Mouse (Mus musculus): ENCODE measurements around the gene Hnmt. TPM values are rescaled to one million over a fixed set of nuclear protein-coding genes. Genes with fewer than 3 reads are reported as not detected.
"Not testable (repeated sequence)": the region's sequence is repeated elsewhere in the genome, so short reads cannot be mapped to it uniquely, and the experiment has no call there.

The Hnmt gene
- polyA plus RNA-seq, 1 experiment from 2014 or later, result 2.8 TPM

DNA sequence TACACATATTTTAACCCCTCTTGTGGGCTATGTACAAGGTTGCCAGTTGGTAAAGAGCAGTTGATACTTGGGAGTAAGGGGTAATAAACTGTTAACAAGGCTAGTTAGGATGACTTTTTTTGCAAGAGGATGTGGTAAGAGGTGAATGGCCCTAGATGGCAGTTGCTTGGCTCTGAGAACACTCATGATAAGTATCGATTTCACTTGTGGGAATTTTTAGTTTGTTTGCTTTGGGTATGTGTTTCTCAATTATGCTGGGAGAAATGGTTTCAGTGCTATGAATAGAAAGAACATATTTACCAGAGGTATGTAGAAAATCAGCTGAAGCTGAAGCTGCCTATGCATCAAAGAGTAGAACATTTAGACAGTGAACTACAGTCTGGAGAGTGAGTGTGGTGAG, 6.3 kb downstream of the Hnmt start:
- no peaks in the 10 kb centered on the region for H3K27me3 ChIP-seq (replicated peaks; ENCODE audit: control insufficient read depth, insufficient read depth, low read length)
- H3K9me3 ChIP-seq (ENCODE audit: control insufficient read depth), result no peaks in the 10 kb centered on the region
- no peak overlapping the region for H3K4me2 ChIP-seq (replicated peaks; ENCODE audit: low read depth)
- no peak for ATAC-seq
- no peak overlapping the region for H3K4me3 ChIP-seq (ENCODE audit: low read depth, low read length)
- no peaks in the 10 kb centered on the region for H3K36me3 ChIP-seq (ENCODE audit: control insufficient read depth, insufficient read depth)
- H3K9ac ChIP-seq (ENCODE audit: low read depth, low read length), result no peak overlapping the region
- no peak for TF ChIP-seq CTCF (IDR thresholded peaks at IDR 0.05; ENCODE audit: low read depth)
- H3K27ac ChIP-seq (ENCODE audit: low read depth, low read length), result no peak overlapping the region
- WGBS, result 77% methylated on average over 1 of the region's 1 CpGs
- H3K4me1 ChIP-seq (replicated peaks; ENCODE audit: control insufficient read depth, insufficient read depth, low read length), result no peaks in the 10 kb centered on the region

DNA sequence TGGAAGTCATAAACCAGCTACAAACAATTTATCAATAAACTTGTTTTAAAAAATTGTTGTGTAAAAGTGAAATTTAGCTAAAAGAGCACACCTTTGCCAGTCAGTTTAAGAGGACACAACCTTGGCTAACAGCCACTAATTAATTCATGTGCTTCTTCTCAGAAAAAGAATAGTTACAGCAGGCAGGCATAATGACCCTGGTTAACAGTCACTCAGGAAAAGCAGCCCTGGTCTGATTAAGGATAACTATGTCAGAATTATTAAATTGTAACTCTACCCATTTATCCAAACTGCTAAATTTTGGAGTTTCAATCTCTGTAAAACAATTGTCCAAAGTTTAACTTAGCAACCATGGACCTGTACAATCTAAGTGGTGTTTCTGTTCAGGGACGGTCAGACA, 8.7 kb downstream of the Hnmt start:
- Histone ChIP-seq H3K27me3 (replicated peaks; ENCODE audit: control insufficient read depth, insufficient read depth, low read length) (no peaks in the 10 kb centered on the region), H3K4me2 (replicated peaks; ENCODE audit: low read depth) (no peak overlapping the region), H3K9me3 (ENCODE audit: control insufficient read depth) (no peaks in the 10 kb centered on the region), H3K36me3 (ENCODE audit: control insufficient read depth, insufficient read depth) (no peaks in the 10 kb centered on the region), H3K27ac (ENCODE audit: low read depth, low read length) (no peak overlapping the region), H3K4me3 (ENCODE audit: low read depth, low read length) (no peak overlapping the region), H3K4me1 (replicated peaks; ENCODE audit: control insufficient read depth, insufficient read depth, low read length) (no peaks in the 10 kb centered on the region), H3K9ac (ENCODE audit: low read depth, low read length) (no peak overlapping the region)
- no peak for TF ChIP-seq CTCF (IDR thresholded peaks at IDR 0.05; ENCODE audit: low read depth)
- 85% methylated on average over 1 of the region's 1 CpGs for WGBS
- no peak for ATAC-seq

DNA sequence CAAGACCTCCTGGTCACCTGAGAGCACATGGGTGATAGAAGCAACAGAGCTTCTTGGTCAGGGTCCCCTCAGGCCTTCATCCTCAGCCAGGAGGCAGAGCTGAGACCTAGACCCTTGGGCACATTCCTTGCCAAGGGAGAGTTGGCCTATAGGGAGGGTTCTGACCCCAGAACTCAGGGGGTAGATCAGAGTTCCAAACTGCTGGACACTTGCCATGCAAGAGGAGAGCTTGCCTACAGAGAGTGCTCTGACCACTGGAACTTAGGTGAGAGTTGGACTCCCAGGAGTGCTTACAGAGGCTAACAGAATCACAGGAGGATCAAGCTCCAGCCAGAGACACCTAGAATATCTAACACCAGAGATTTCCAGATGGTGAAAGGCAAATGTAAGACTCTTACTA, 29.8 kb downstream of the Hnmt start:
- not testable (repeated sequence) for ATAC-seq; H3K9me3 ChIP-seq (ENCODE audit: control insufficient read depth); H3K4me2 ChIP-seq (replicated peaks; ENCODE audit: low read depth); H3K27me3 ChIP-seq (replicated peaks; ENCODE audit: control insufficient read depth, insufficient read depth, low read length); H3K4me1 ChIP-seq (replicated peaks; ENCODE audit: control insufficient read depth, insufficient read depth, low read length); H3K27ac ChIP-seq (ENCODE audit: low read depth, low read length); H3K36me3 ChIP-seq (ENCODE audit: control insufficient read depth, insufficient read depth); H3K9ac ChIP-seq (ENCODE audit: low read depth, low read length); H3K4me3 ChIP-seq (ENCODE audit: low read depth, low read length)

DNA sequence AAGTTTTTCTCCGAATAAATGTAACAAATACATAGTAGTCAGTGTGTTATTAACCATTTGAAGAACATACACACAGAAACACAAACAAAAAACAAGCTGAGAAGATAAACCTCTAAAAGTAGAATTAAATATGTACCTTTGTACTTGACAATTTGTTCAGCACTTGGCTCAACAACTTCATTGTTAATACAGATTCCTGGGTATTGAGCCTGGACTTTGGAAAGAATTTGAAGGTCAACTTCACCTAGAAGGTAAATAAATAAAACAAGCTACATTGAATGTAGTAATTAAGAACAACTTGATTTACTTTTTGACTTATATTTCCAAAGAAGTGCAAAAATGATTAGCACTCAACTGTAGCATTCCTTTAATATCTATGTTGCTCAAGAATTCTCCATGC, 30.2 kb downstream of the Hnmt start:
- Histone ChIP-seq H3K27ac (ENCODE audit: low read depth, low read length) (no peak overlapping the region), H3K4me1 (replicated peaks; ENCODE audit: control insufficient read depth, insufficient read depth, low read length) (no peaks in the 10 kb centered on the region), H3K27me3 (replicated peaks; ENCODE audit: control insufficient read depth, insufficient read depth, low read length) (no peaks in the 10 kb centered on the region), H3K9ac (ENCODE audit: low read depth, low read length) (no peak overlapping the region), H3K4me2 (replicated peaks; ENCODE audit: low read depth) (no peak overlapping the region), H3K9me3 (ENCODE audit: control insufficient read depth) (no peaks in the 10 kb centered on the region), H3K36me3 (ENCODE audit: control insufficient read depth, insufficient read depth) (no peaks in the 10 kb centered on the region), H3K4me3 (ENCODE audit: low read depth, low read length) (no peak overlapping the region)
- ATAC-seq, result no peak
- WGBS, result 88% methylated on average over 1 of the region's 1 CpGs
- no peak for TF ChIP-seq CTCF (IDR thresholded peaks at IDR 0.05; ENCODE audit: low read depth)

DNA sequence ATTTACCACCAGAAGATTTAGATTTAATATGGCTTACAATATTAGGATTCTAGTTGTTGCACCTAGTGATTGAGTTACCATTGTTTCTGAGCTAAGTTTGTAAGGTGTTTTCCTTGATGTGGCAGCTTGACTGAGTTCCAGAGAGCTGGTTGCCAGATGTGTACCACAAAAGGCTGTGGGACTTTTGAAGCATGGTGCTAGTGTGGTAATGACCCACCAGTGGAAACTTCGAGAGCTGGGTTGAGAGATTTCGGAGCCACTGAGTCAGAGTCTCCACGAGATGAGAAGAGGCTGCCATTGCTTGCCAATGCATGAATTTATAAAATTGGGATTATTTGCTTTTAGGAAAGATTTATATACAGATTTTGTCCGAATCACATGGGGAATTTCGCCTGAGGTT, 34.2 kb downstream of the Hnmt start:
- H3K4me3 ChIP-seq (ENCODE audit: low read depth, low read length), result no peak overlapping the region
- 85% methylated on average over 5 of the region's 5 CpGs for WGBS
- ATAC-seq, result no peak

DNA sequence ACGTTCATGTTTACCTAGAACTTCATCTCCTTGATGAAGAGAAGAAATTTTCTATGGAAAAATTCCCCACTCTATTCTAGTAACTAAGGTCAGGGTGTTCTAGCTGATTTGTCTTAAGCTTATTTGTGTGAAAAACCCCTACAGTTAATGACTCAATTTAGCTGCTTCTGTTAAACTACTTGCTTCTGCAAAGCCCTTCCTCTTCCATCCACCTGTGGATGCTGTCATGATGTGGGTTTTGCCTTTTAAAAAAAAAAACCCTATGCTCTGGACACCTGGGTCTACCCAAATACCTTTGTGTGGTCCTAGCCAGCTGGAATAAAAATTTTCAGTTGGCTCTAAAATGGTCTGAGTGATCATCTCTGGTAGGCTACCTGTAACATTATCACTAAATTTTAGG, 49.9 kb downstream of the Hnmt start:
- Histone ChIP-seq H3K27ac (ENCODE audit: low read depth, low read length) (no peak overlapping the region), H3K4me2 (replicated peaks; ENCODE audit: low read depth) (no peak overlapping the region), H3K9ac (ENCODE audit: low read depth, low read length) (no peak overlapping the region), H3K9me3 (ENCODE audit: control insufficient read depth) (no peaks in the 10 kb centered on the region), H3K36me3 (ENCODE audit: control insufficient read depth, insufficient read depth) (no peaks in the 10 kb centered on the region), H3K27me3 (replicated peaks; ENCODE audit: control insufficient read depth, insufficient read depth, low read length) (no peaks in the 10 kb centered on the region), H3K4me3 (ENCODE audit: low read depth, low read length) (no peak overlapping the region), H3K4me1 (replicated peaks; ENCODE audit: control insufficient read depth, insufficient read depth, low read length) (no peaks in the 10 kb centered on the region)
- ATAC-seq, result no peak
- WGBS, result 78% methylated on average over 1 of the region's 1 CpGs
- TF ChIP-seq CTCF (IDR thresholded peaks at IDR 0.05; ENCODE audit: low read depth), result no peak

More for the DNA sequence above, 34.2 kb downstream of the Hnmt start:
- Histone ChIP-seq H3K4me2 (replicated peaks; ENCODE audit: low read depth) (no peak overlapping the region), H3K36me3 (ENCODE audit: control insufficient read depth, insufficient read depth) (no peaks in the 10 kb centered on the region), H3K27me3 (replicated peaks; ENCODE audit: control insufficient read depth, insufficient read depth, low read length) (no peaks in the 10 kb centered on the region), H3K9me3 (ENCODE audit: control insufficient read depth) (no peaks in the 10 kb centered on the region), H3K27ac (ENCODE audit: low read depth, low read length) (no peak overlapping the region), H3K4me1 (replicated peaks; ENCODE audit: control insufficient read depth, insufficient read depth, low read length) (no peaks in the 10 kb centered on the region), H3K9ac (ENCODE audit: low read depth, low read length) (no peak overlapping the region)
- no peak for TF ChIP-seq CTCF (IDR thresholded peaks at IDR 0.05; ENCODE audit: low read depth)

DNA sequence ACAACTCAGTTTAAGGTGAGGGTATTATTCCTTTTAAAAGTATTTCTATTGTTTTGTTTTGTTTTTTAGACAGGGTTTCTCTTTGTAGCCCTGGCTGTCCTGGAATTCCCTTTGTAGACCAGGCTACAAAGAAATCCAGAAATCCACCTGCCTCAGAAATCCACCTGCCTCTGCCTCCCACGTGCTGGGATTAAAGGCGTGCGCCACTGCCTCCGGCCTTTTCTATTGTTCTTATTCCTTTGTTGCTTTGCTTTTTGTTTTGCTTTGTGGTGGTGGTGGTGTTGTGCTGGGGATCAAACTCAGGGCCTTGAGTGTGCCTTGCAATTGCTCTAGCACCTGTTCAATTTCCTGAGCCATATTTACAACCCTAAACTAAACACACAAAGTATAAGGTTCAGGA, 50.4 kb downstream of the Hnmt start:
- no peak for ATAC-seq
- no peaks in the 10 kb centered on the region for H3K27me3 ChIP-seq (replicated peaks; ENCODE audit: control insufficient read depth, insufficient read depth, low read length)
- no peaks in the 10 kb centered on the region for H3K4me1 ChIP-seq (replicated peaks; ENCODE audit: control insufficient read depth, insufficient read depth, low read length)
- H3K27ac ChIP-seq (ENCODE audit: low read depth, low read length), result no peak overlapping the region
- no peak overlapping the region for H3K9ac ChIP-seq (ENCODE audit: low read depth, low read length)
- no peaks in the 10 kb centered on the region for H3K36me3 ChIP-seq (ENCODE audit: control insufficient read depth, insufficient read depth)
- 91% methylated on average over 4 of the region's 4 CpGs for WGBS
- no peak overlapping the region for H3K4me2 ChIP-seq (replicated peaks; ENCODE audit: low read depth)
- no peak overlapping the region for H3K4me3 ChIP-seq (ENCODE audit: low read depth, low read length)
- TF ChIP-seq CTCF (IDR thresholded peaks at IDR 0.05; ENCODE audit: low read depth), result no peak
- H3K9me3 ChIP-seq (ENCODE audit: control insufficient read depth), result no peaks in the 10 kb centered on the region

Measured in intestine, postnatal 0 days (tissue).